Mouse (Mus musculus): ENCODE data around the gene Bfsp1.

Gene Bfsp1

GRCm38 (mm10) chr2:143862484-143863231 is at the start of gene Bfsp1:
Gene Bfsp1 (minus strand): TSS chr2:143863173.
- DNase-seq (ENCODE audit: low spot score) = peak; percentile 43

- no peak for DNase-seq (ENCODE audit: low spot score)
These were observed 49.2 kb upstream of the Bfsp1 start for GRCm38 (mm10) chr2:143912199-143912598.

GRCm38 (mm10) chr2:143909230-143909629 is 46.3 kb upstream of the Bfsp1 start:
- DNase-seq (ENCODE audit: low spot score) = no peak

GRCm38 (mm10) chr2:143904896-143905295 is 41.9 kb upstream of the Bfsp1 start:
- DNase-seq (ENCODE audit: low spot score) = peak; percentile 32

- no peak for DNase-seq (ENCODE audit: low spot score)
These were observed 40.5 kb upstream of the Bfsp1 start for GRCm38 (mm10) chr2:143903376-143904045.

GRCm38 (mm10) chr2:143900821-143901351 is 37.9 kb upstream of the Bfsp1 start:
- DNase-seq (ENCODE audit: low spot score) = no peak

- no peak for DNase-seq (ENCODE audit: low spot score)
These were observed 36.7 kb upstream of the Bfsp1 start for GRCm38 (mm10) chr2:143899470-143900220.

GRCm38 (mm10) chr2:143891302-143892048 is 28.5 kb upstream of the Bfsp1 start:
- no peak for DNase-seq (ENCODE audit: low spot score)

- DNase-seq (ENCODE audit: low spot score) = no peak
These were observed 27.0 kb upstream of the Bfsp1 start for GRCm38 (mm10) chr2:143889860-143890433.

- no peak for DNase-seq (ENCODE audit: low spot score)
These were observed 26.3 kb upstream of the Bfsp1 start for GRCm38 (mm10) chr2:143889131-143889859.

GRCm38 (mm10) chr2:143882606-143883288 is 19.8 kb upstream of the Bfsp1 start:
- DNase-seq (ENCODE audit: low spot score) = no peak

GRCm38 (mm10) chr2:143882002-143882401 is 19.0 kb upstream of the Bfsp1 start:
- no peak for DNase-seq (ENCODE audit: low spot score)

GRCm38 (mm10) chr2:143879311-143879710 is 16.3 kb upstream of the Bfsp1 start:
- no peak for DNase-seq (ENCODE audit: low spot score)

GRCm38 (mm10) chr2:143876929-143877632 is 14.1 kb upstream of the Bfsp1 start:
- no peak for DNase-seq (ENCODE audit: low spot score)

- no peak for DNase-seq (ENCODE audit: low spot score)
These were observed 13.1 kb upstream of the Bfsp1 start for GRCm38 (mm10) chr2:143876026-143876425.

GRCm38 (mm10) chr2:143870936-143871688 is 8.1 kb upstream of the Bfsp1 start:
- DNase-seq (ENCODE audit: low spot score) = peak; percentile 80

GRCm38 (mm10) chr2:143867326-143867725 is 4.4 kb upstream of the Bfsp1 start:
- peak; percentile 67 for DNase-seq (ENCODE audit: low spot score)

- no peak for DNase-seq (ENCODE audit: low spot score)
These were observed 1.6 kb upstream of the Bfsp1 start for GRCm38 (mm10) chr2:143864600-143864999.

- no peak for DNase-seq (ENCODE audit: low spot score)
These were observed 3.8 kb downstream of the Bfsp1 start for GRCm38 (mm10) chr2:143859166-143859565.

Measured in ovary, adult 18-20 months (tissue).